Mouse (Mus musculus) left cerebral cortex, adult 18-20 months (tissue): ENCODE results near the gene Sh3gl2. TPM values are rescaled to one million over a fixed set of nuclear protein-coding genes. Genes with fewer than 3 reads are reported as not detected.

Source experiments
- DNase-seq, 2 experiments: peaks; one replicate each; pipeline ENCODE4 v3.0.0; 2021 to 2022; ENCODE audit warnings: low spot score in 2 of 2, mixed read lengths in 1 of 2
- total RNA-seq, 2 experiments: library from RNA; stranded (reverse); gene quantifications; 2 replicates each; pipeline ENCODE4 v1.2.3; 2021

The Sh3gl2 gene
- total RNA-seq, 2 experiments from 2014 or later, result 252 to 272 TPM

- DNase-seq, result no peak
Measured at GRCm38 (mm10) chr4:85398765-85399164, 193.8 kb downstream of the Sh3gl2 start.

- DNase-seq, result peak; percentile 61 to 73
Measured at GRCm38 (mm10) chr4:85402823-85403222, 197.9 kb downstream of the Sh3gl2 start.

GRCm38 (mm10) chr4:85404424-85405194, 199.7 kb downstream of the Sh3gl2 start:
- peak; percentile 50 to 69 for DNase-seq

GRCm38 (mm10) chr4:85405276-85405675, 200.3 kb downstream of the Sh3gl2 start:
- peak; percentile 17 to 26 for DNase-seq

- no peak for DNase-seq
Measured at GRCm38 (mm10) chr4:85416466-85416865, 211.5 kb downstream of the Sh3gl2 start.

GRCm38 (mm10) chr4:85420429-85420828, 215.5 kb downstream of the Sh3gl2 start:
- no peak for DNase-seq

- no peak for DNase-seq
Measured at GRCm38 (mm10) chr4:85426211-85426610, 221.3 kb downstream of the Sh3gl2 start.

- DNase-seq, result no peak
Measured at GRCm38 (mm10) chr4:85432786-85433185, 227.9 kb downstream of the Sh3gl2 start.

- no peak for DNase-seq
Measured at GRCm38 (mm10) chr4:85434734-85435133, 229.8 kb downstream of the Sh3gl2 start.

- no peak for DNase-seq
Measured at GRCm38 (mm10) chr4:85438813-85439212, 233.9 kb downstream of the Sh3gl2 start.

GRCm38 (mm10) chr4:85483586-85483985, 278.7 kb downstream of the Sh3gl2 start:
- DNase-seq, result no peak

- DNase-seq, result peak; percentile 3 to 43
Measured at GRCm38 (mm10) chr4:85486316-85486946, 281.5 kb downstream of the Sh3gl2 start.

GRCm38 (mm10) chr4:85505718-85506117, 300.8 kb downstream of the Sh3gl2 start:
- DNase-seq, result no peak

- DNase-seq, result no peak
Measured at GRCm38 (mm10) chr4:85506976-85507375, 302.1 kb downstream of the Sh3gl2 start.

GRCm38 (mm10) chr4:85507491-85507890, 302.6 kb downstream of the Sh3gl2 start:
- DNase-seq, result no peak

GRCm38 (mm10) chr4:85513288-85513687, 308.4 kb downstream of the Sh3gl2 start:
- no peak for DNase-seq

- DNase-seq, result no peak
Measured at GRCm38 (mm10) chr4:85513792-85514191, 308.9 kb downstream of the Sh3gl2 start, which contains the start of gene Adamtsl1. TSS of gene Adamtsl1 (plus strand) at chr4:85514172.

- peak; percentile 7 to 12 for DNase-seq
Measured at GRCm38 (mm10) chr4:85514205-85514681, 309.3 kb downstream of the Sh3gl2 start.

GRCm38 (mm10) chr4:85526966-85527566, 322.1 kb downstream of the Sh3gl2 start:
- no peak for DNase-seq

- no peak for DNase-seq
Measured at GRCm38 (mm10) chr4:85529852-85530251, 324.9 kb downstream of the Sh3gl2 start.

GRCm38 (mm10) chr4:85539677-85540076, 334.8 kb downstream of the Sh3gl2 start:
- no peak for DNase-seq

GRCm38 (mm10) chr4:85543221-85543620, 338.3 kb downstream of the Sh3gl2 start:
- no peak for DNase-seq
